Mouse (Mus musculus) forebrain, embryonic 16.5 days (tissue): ENCODE results near the gene Angptl2. TPM values are rescaled to one million over a fixed set of nuclear protein-coding genes. Genes with fewer than 3 reads are reported as not detected.

Experiments used
- ATAC-seq: fragments of 200-750 bp; cut with Nextera tagmentation; 2 replicates; pipeline ENCODE4 v1.8.0; 2017; ENCODE audit warnings: mild to moderate bottlenecking, moderate library complexity
- H3K27ac ChIP-seq: fragments of 300-500 bp; sonication (generic); 2 replicates; pipeline ENCODE4 v1.5.1; 2014; ENCODE audit warnings: low read length, control low read depth
- H3K27me3 ChIP-seq: fragments of 300-500 bp; sonication (generic); replicated peaks from 2 replicates; pipeline ENCODE4 v1.6.1; 2014; ENCODE audit warnings: low read length; ENCODE audit not compliant: control insufficient read depth, insufficient read depth
- H3K36me3 ChIP-seq: fragments of 300-500 bp; sonication (generic); 2 replicates; pipeline ENCODE4 v1.6.1; 2014; ENCODE audit not compliant: control insufficient read depth, insufficient read depth
- H3K4me1 ChIP-seq: fragments of 300-500 bp; sonication (generic); replicated peaks from 2 replicates; pipeline ENCODE4 v1.6.1; 2014; ENCODE audit warnings: low read length; ENCODE audit not compliant: control insufficient read depth, insufficient read depth
- H3K4me2 ChIP-seq: fragments of 300-500 bp; sonication (generic); 2 replicates; pipeline ENCODE4 v1.6.1; 2014; ENCODE audit warnings: mild to moderate bottlenecking, low read length, control low read depth
- H3K4me3 ChIP-seq: fragments of 300-500 bp; sonication (generic); replicated peaks from 2 replicates; pipeline ENCODE4 v1.5.1; 2014; ENCODE audit warnings: mild to moderate bottlenecking, low read length, control low read depth
- H3K9ac ChIP-seq: fragments of 300-500 bp; sonication (generic); replicated peaks from 2 replicates; pipeline ENCODE4 v1.6.1; 2014; ENCODE audit warnings: low read depth, low read length, control low read depth
- H3K9me3 ChIP-seq: fragments of 300-500 bp; sonication (generic); 2 replicates; pipeline ENCODE4 v1.6.1; 2016; ENCODE audit warnings: low read length; ENCODE audit not compliant: control insufficient read depth
- WGBS: fragments of 180-500 bp; shearing (Covaris S2); extraction: QIAGEN DNeasy Blood & Tissue Kit; methylation state at CpG from one replicate; pipeline ENCODE4 v1.1.7; 2014; 5-methylcytosine and 5-hydroxymethylcytosine counted together
- polyA plus RNA-seq: library from polyadenylated mRNA; unstranded; fragments of >200 nt; fragmentation: Nextera tagmentation; extraction: Ambion mirVana; gene quantifications from 2 replicates; pipeline ENCODE4 v1.2.1, GENCODE M21; 2015

The Angptl2 gene
- polyA plus RNA-seq, 1 experiment from 2014 or later, result 12.0 TPM

- Histone ChIP-seq H3K4me2 (no peak overlapping the region), H3K4me3 (no peak overlapping the region), H3K36me3 (peaks cover 3% of the 10 kb centered on the region; the same call in 1 of the 2 replicates), H3K9ac (no peak overlapping the region), H3K27me3 (no peaks in the 10 kb centered on the region), H3K9me3 (no peaks in the 10 kb centered on the region), H3K4me1 (peaks cover 25% of the 10 kb centered on the region), H3K27ac (0 out of 2 replicates have a peak overlapping the region, but pooled peaks have one; percentile 5)
- WGBS, result 56% methylated on average over 11 of the region's 11 CpGs
- ATAC-seq, result peak; percentile 65
These were observed 37.5 kb upstream of the Angptl2 start for GRCm38 (mm10) chr2:33178243-33178932.

- Histone ChIP-seq H3K9ac (peak overlapping the region; percentile 17; the same call in 1 of the 2 replicates), H3K9me3 (no peaks in the 10 kb centered on the region), H3K4me3 (no peak overlapping the region), H3K27ac (peak overlapping the region; percentile 6; the same call in 1 of the 2 replicates), H3K36me3 (no peaks in the 10 kb centered on the region), H3K27me3 (no peaks in the 10 kb centered on the region), H3K4me2 (no peak overlapping the region), H3K4me1 (peaks cover 28% of the 10 kb centered on the region)
- 23% methylated on average over 14 of the region's 14 CpGs for WGBS
- 0 out of 2 replicates have a peak, but pooled peaks have one; percentile 24 for ATAC-seq
These were observed 36.5 kb upstream of the Angptl2 start for GRCm38 (mm10) chr2:33179171-33179929.

- H3K36me3 ChIP-seq, result no peaks in the 10 kb centered on the region
- 25% methylated on average over 16 of the region's 16 CpGs for WGBS
- no peaks in the 10 kb centered on the region for H3K27me3 ChIP-seq
- ATAC-seq, result peak; percentile 21; the same call in 1 of the 2 replicates
- no peak overlapping the region for H3K4me3 ChIP-seq
- peaks cover 32% of the 10 kb centered on the region for H3K4me1 ChIP-seq
- H3K4me2 ChIP-seq, result no peak overlapping the region
- H3K9ac ChIP-seq, result no peak overlapping the region
- H3K9me3 ChIP-seq, result no peaks in the 10 kb centered on the region
- H3K27ac ChIP-seq, result peak overlapping the region; percentile 10; the same call in 1 of the 2 replicates
These were observed 35.8 kb upstream of the Angptl2 start for GRCm38 (mm10) chr2:33179930-33180630.

GRCm38 (mm10) chr2:33183321-33183720 is 32.5 kb upstream of the Angptl2 start:
- 90% methylated on average over 7 of the region's 7 CpGs for WGBS
- H3K27me3 ChIP-seq, result no peaks in the 10 kb centered on the region
- no peak for ATAC-seq

GRCm38 (mm10) chr2:33184641-33185040 is 31.2 kb upstream of the Angptl2 start:
- Histone ChIP-seq H3K9ac (no peak overlapping the region), H3K27ac (no peak overlapping the region), H3K4me1 (peaks cover 33% of the 10 kb centered on the region), H3K4me2 (no peak overlapping the region), H3K36me3 (no peaks in the 10 kb centered on the region), H3K9me3 (no peaks in the 10 kb centered on the region), H3K27me3 (no peaks in the 10 kb centered on the region), H3K4me3 (no peak overlapping the region)
- peak; percentile 53; the same call in 1 of the 2 replicates for ATAC-seq
- WGBS, result 47% methylated on average over 10 of the region's 10 CpGs

More at GRCm38 (mm10) chr2:33183321-33183720, 32.5 kb upstream of the Angptl2 start:
- Histone ChIP-seq H3K4me1 (peaks cover 43% of the 10 kb centered on the region), H3K9ac (no peak overlapping the region), H3K4me2 (no peak overlapping the region), H3K27ac (no peak overlapping the region), H3K9me3 (no peaks in the 10 kb centered on the region), H3K36me3 (no peaks in the 10 kb centered on the region), H3K4me3 (no peak overlapping the region)

GRCm38 (mm10) chr2:33185258-33185657 is 30.6 kb upstream of the Angptl2 start:
- Histone ChIP-seq H3K4me1 (peaks cover 32% of the 10 kb centered on the region), H3K4me2 (no peak overlapping the region), H3K9ac (no peak overlapping the region), H3K27me3 (no peaks in the 10 kb centered on the region), H3K4me3 (no peak overlapping the region), H3K27ac (no peak overlapping the region), H3K9me3 (no peaks in the 10 kb centered on the region), H3K36me3 (no peaks in the 10 kb centered on the region)
- WGBS, result 81% methylated on average over 7 of the region's 7 CpGs
- no peak for ATAC-seq

- no peaks in the 10 kb centered on the region for H3K36me3 ChIP-seq
- H3K9me3 ChIP-seq, result no peaks in the 10 kb centered on the region
- no peak overlapping the region for H3K27ac ChIP-seq
- ATAC-seq, result no peak
- no peak overlapping the region for H3K4me3 ChIP-seq
- peaks cover 28% of the 10 kb centered on the region for H3K4me1 ChIP-seq
- H3K27me3 ChIP-seq, result no peaks in the 10 kb centered on the region
- WGBS, result 69% methylated on average over 7 of the region's 7 CpGs
- no peak overlapping the region for H3K4me2 ChIP-seq
- no peak overlapping the region for H3K9ac ChIP-seq
These were observed 29.4 kb upstream of the Angptl2 start for GRCm38 (mm10) chr2:33186505-33186904.

GRCm38 (mm10) chr2:33187874-33188273 is 28.0 kb upstream of the Angptl2 start:
- Histone ChIP-seq H3K9ac (no peak overlapping the region), H3K4me2 (no peak overlapping the region), H3K36me3 (no peaks in the 10 kb centered on the region), H3K27me3 (no peaks in the 10 kb centered on the region), H3K9me3 (no peaks in the 10 kb centered on the region), H3K4me1 (peaks cover 28% of the 10 kb centered on the region), H3K4me3 (no peak overlapping the region), H3K27ac (no peak overlapping the region)
- ATAC-seq, result no peak
- 84% methylated on average over 2 of the region's 2 CpGs for WGBS
